Mouse (Mus musculus) midbrain, embryonic 13.5 days (tissue): ENCODE data around the gene Acot11. TPM values are rescaled to one million over a fixed set of nuclear protein-coding genes. Genes with fewer than 3 reads are reported as not detected.
A peak's percentile ranks its signal among the peaks of the same experiment; 100 is the strongest.
"Not testable (repeated sequence)": the region's sequence is repeated elsewhere in the genome, so short reads cannot be mapped to it uniquely, and the experiment has no call there.

Experiments
- ATAC-seq: fragments of 200-750 bp; cut with Nextera tagmentation; 2 replicates; pipeline ENCODE4 v1.8.0; 2017; ENCODE audit warnings: mild to moderate bottlenecking, moderate TSS enrichment, moderate library complexity
- H3K27ac ChIP-seq: fragments of 300-500 bp; sonication (generic); 2 replicates; pipeline ENCODE4 v1.5.1; 2015; ENCODE audit warnings: inconsistent platforms, mild to moderate bottlenecking, moderate library complexity
- H3K27me3 ChIP-seq: fragments of 300-500 bp; sonication (generic); 2 replicates; pipeline ENCODE4 v1.6.1; 2015; ENCODE audit warnings: mild to moderate bottlenecking, inconsistent platforms
- H3K36me3 ChIP-seq: fragments of 300-500 bp; sonication (generic); 2 replicates; pipeline ENCODE4 v1.6.1; 2015; ENCODE audit warnings: mild to moderate bottlenecking, inconsistent platforms
- H3K4me1 ChIP-seq: fragments of 300-500 bp; sonication (generic); replicated peaks from 2 replicates; pipeline ENCODE4 v1.6.1; 2015; ENCODE audit warnings: inconsistent platforms
- H3K4me2 ChIP-seq: fragments of 300-500 bp; sonication (generic); replicated peaks from 2 replicates; pipeline ENCODE4 v1.6.1; 2015; ENCODE audit warnings: moderate library complexity, mild to moderate bottlenecking, inconsistent platforms
- H3K4me3 ChIP-seq: fragments of 300-500 bp; sonication (generic); replicated peaks from 2 replicates; pipeline ENCODE4 v1.5.1; 2015; ENCODE audit warnings: mild to moderate bottlenecking, inconsistent platforms
- H3K9ac ChIP-seq: fragments of 300-500 bp; sonication (generic); replicated peaks from 2 replicates; pipeline ENCODE4 v1.6.1; 2015; ENCODE audit warnings: mild to moderate bottlenecking, inconsistent platforms
- H3K9me3 ChIP-seq: fragments of 300-500 bp; sonication (generic); 2 replicates; pipeline ENCODE4 v1.6.1; 2016; ENCODE audit warnings: mild to moderate bottlenecking, inconsistent platforms
- WGBS: fragments of 180-500 bp; shearing (Covaris S2); methylation state at CpG from one replicate; pipeline ENCODE4 v1.1.7; 2015; 5-methylcytosine and 5-hydroxymethylcytosine counted together
- polyA plus RNA-seq: library from polyadenylated mRNA; unstranded; fragments of >200 nt; fragmentation: Nextera tagmentation; extraction: Ambion mirVana; gene quantifications from 2 replicates; pipeline ENCODE4 v1.2.1, GENCODE M21; 2015

Gene Acot11
- polyA plus RNA-seq, 1 experiment from 2014 or later: 1.00 TPM

GRCm38 (mm10) chr4:106805890-106806289, 1.1 kb upstream of the Acot11 start:
- WGBS: 46% methylated on average over 2 of the region's 2 CpGs
- Histone ChIP-seq H3K4me2 (no peak overlapping the region), H3K4me3 (no peak overlapping the region)

DNA sequence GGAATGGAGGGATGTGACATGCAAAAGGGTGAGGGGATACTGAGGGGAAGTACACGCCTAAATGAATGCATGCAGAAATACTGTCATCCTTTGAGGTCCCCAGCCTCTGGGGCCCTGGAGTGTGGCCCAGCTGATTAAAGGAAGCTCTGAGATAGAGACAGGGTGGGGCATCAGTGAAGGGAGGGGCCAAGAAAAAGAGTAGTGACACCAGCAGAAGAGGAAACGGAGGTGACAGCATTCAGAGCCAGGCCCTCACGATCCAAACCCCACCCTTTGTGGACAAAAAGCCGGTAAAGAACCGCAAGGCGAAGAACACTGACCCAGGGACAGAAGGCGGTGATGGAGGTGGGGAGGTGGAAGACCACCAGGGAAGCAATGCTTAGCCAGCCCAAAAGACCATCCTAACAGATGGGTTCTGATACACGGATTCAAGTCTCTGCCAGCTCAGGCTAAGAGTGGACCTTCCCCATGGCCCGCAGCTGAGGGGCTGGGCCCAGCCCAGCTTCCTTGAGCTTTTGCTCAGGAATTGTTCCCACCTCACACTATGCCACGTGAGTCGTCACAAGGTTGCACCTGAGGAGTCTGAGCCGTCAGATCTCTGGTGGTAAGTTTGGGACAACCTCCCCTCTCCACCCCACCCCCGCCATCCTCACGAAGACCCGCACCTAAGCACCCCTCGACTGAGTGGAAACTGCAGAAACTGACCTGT, 443 bp downstream of the Acot11 start:
- H3K4me3 ChIP-seq: no peak overlapping the region
- H3K27ac ChIP-seq: no peak overlapping the region
- no peaks in the 10 kb centered on the region for H3K9me3 ChIP-seq
- peaks cover 14% of the 10 kb centered on the region for H3K4me1 ChIP-seq
- H3K27me3 ChIP-seq: peaks cover 10% of the 10 kb centered on the region
- 42% methylated on average over 16 of the region's 16 CpGs for WGBS
- peak; percentile 28 for ATAC-seq
- H3K4me2 ChIP-seq: peak overlapping the region; percentile 35
- H3K36me3 ChIP-seq: no peaks in the 10 kb centered on the region
- no peak overlapping the region; the same call in 1 of the 2 replicates for H3K9ac ChIP-seq

More at GRCm38 (mm10) chr4:106805890-106806289, 1.1 kb upstream of the Acot11 start:
- no peaks in the 10 kb centered on the region; the same call in 1 of the 2 replicates for H3K9me3 ChIP-seq
- ATAC-seq: no peak
- H3K9ac ChIP-seq: no peak overlapping the region
- no peak overlapping the region for H3K27ac ChIP-seq
- peaks cover 10% of the 10 kb centered on the region for H3K27me3 ChIP-seq
- no peaks in the 10 kb centered on the region for H3K36me3 ChIP-seq
- peaks cover 8% of the 10 kb centered on the region for H3K4me1 ChIP-seq

GRCm38 (mm10) chr4:106803781-106804180, 1.0 kb downstream of the Acot11 start:
- H3K4me1 ChIP-seq: peaks cover 14% of the 10 kb centered on the region
- H3K9me3 ChIP-seq: no peaks in the 10 kb centered on the region
- no peaks in the 10 kb centered on the region for H3K36me3 ChIP-seq
- H3K4me2 ChIP-seq: no peak overlapping the region
- no peak overlapping the region for H3K27ac ChIP-seq
- 81% methylated on average over 4 of the region's 4 CpGs for WGBS
- no peak for ATAC-seq
- H3K27me3 ChIP-seq: peaks cover 10% of the 10 kb centered on the region
- no peak overlapping the region for H3K4me3 ChIP-seq
- H3K9ac ChIP-seq: no peak overlapping the region

- peaks cover 10% of the 10 kb centered on the region for H3K4me1 ChIP-seq
- H3K27me3 ChIP-seq: peaks cover 10% of the 10 kb centered on the region
- H3K9me3 ChIP-seq: no peaks in the 10 kb centered on the region
- peak overlapping the region; percentile 38 for H3K4me2 ChIP-seq
- H3K4me3 ChIP-seq: no peak overlapping the region; the same call in 1 of the 2 replicates
- WGBS: 10% methylated on average over 15 of the region's 15 CpGs
- H3K9ac ChIP-seq: 0 out of 2 replicates have a peak overlapping the region, but pooled peaks have one; percentile 28
- peak; percentile 71 for ATAC-seq
- no peak overlapping the region for H3K27ac ChIP-seq
- no peaks in the 10 kb centered on the region for H3K36me3 ChIP-seq
Observed at GRCm38 (mm10) chr4:106799772-106800336, 4.9 kb downstream of the Acot11 start.

DNA sequence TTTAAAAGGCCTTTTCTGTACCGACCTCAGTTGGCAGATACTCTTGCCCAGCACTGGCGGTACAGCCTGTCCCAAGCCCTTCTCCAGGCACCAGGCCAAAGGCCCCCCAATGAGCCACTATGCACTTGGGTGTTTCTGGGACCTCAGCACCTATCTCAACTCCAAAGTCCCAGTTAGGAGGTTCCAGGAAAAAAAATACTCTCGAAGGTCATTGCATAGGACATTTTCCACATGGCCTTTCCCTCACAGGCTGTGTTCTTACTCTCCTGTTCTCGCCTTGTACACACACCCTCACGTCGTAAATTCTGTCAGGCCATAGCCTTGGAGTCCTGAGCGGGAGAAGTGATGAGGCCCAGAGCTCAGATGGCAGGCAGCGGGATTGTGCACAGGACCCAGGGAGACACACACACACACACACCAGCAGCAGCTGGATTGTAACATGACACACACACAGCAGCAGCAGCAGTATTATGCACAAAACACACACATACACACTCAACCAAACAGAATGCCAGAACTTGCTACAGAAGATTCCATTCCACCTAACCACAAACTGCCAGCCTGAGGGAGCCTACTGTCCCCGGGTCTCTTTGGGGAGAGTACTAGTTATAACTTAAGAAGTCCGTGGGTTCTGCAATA, 5.8 kb downstream of the Acot11 start:
- no peak for ATAC-seq
- no peaks in the 10 kb centered on the region for H3K9me3 ChIP-seq
- H3K36me3 ChIP-seq: no peaks in the 10 kb centered on the region
- H3K9ac ChIP-seq: no peak overlapping the region
- H3K4me3 ChIP-seq: no peak overlapping the region
- H3K27ac ChIP-seq: no peak overlapping the region
- WGBS: 72% methylated on average over 10 of the region's 10 CpGs
- peaks cover 5% of the 10 kb centered on the region; the same call in 1 of the 2 replicates for H3K27me3 ChIP-seq
- peaks cover 6% of the 10 kb centered on the region for H3K4me1 ChIP-seq
- no peak overlapping the region for H3K4me2 ChIP-seq

DNA sequence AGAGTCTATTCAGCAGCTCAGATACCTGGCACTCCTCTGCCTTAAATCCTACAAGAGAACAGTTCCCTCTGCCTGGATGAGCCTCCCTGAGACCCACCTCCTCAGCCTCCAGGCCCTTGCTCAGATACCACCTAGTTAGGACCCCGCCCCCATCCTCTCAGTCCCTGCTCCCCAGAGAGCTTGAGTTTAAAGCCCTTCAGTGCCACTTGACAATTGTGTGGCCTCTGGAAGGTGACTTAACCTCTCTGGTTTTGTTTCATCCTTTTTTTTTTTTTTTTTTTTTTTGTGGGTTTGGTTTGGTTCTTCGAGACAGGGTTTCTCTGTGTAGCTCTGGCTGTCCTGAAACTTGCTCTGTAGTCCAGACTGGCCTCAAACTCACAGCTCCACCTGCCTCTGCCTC, 9.5 kb downstream of the Acot11 start:
- peaks cover 6% of the 10 kb centered on the region for H3K4me1 ChIP-seq
- no peaks in the 10 kb centered on the region for H3K27me3 ChIP-seq
- no peak overlapping the region for H3K4me2 ChIP-seq
- no peaks in the 10 kb centered on the region for H3K36me3 ChIP-seq
- H3K4me3 ChIP-seq: no peak overlapping the region
- 79% methylated on average over 2 of the region's 2 CpGs for WGBS
- H3K9ac ChIP-seq: no peak overlapping the region
- ATAC-seq: no peak
- H3K9me3 ChIP-seq: no peaks in the 10 kb centered on the region
- H3K27ac ChIP-seq: no peak overlapping the region

GRCm38 (mm10) chr4:106794247-106794646, 10.6 kb downstream of the Acot11 start:
- Histone ChIP-seq H3K4me1 (peaks cover 4% of the 10 kb centered on the region; the same call in 1 of the 2 replicates), H3K9me3 (no peaks in the 10 kb centered on the region), H3K36me3 (no peaks in the 10 kb centered on the region), H3K27me3 (no peaks in the 10 kb centered on the region), H3K9ac (no peak overlapping the region), H3K27ac (no peak overlapping the region), H3K4me3 (no peak overlapping the region), H3K4me2 (no peak overlapping the region)
- ATAC-seq: no peak
- 90% methylated on average over 7 of the region's 7 CpGs for WGBS

DNA sequence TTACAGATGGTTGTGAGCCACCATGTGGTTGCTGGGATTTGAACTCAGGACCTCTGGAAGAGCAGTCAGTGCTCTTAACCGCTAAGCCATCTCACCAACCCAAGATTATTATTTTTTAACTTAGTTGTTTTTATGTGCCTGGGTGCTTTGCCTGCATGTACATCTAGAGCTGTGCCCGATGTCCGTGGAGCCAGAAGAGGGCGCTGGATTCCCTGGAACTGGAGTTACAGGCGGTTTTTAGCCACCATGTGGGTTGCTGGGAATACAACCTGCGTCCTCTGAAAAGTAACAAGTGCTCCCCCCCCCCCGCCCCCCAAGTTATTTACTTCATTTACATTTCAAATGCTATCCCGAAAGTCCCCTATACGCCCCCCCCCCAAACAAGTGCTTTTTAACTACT, 11.0 kb downstream of the Acot11 start:
- H3K4me2 ChIP-seq, H3K27me3 ChIP-seq, H3K9ac ChIP-seq, H3K36me3 ChIP-seq, H3K27ac ChIP-seq, ATAC-seq, H3K4me1 ChIP-seq, H3K4me3 ChIP-seq, H3K9me3 ChIP-seq: not testable (repeated sequence)
- 93% methylated on average over 9 of the region's 9 CpGs for WGBS

- ATAC-seq: no peak
- Histone ChIP-seq H3K4me3 (no peak overlapping the region), H3K4me2 (no peak overlapping the region), H3K9me3 (no peaks in the 10 kb centered on the region), H3K27me3 (no peaks in the 10 kb centered on the region), H3K27ac (no peak overlapping the region), H3K9ac (no peak overlapping the region), H3K36me3 (no peaks in the 10 kb centered on the region), H3K4me1 (peaks cover 14% of the 10 kb centered on the region)
Observed at GRCm38 (mm10) chr4:106792276-106792675, 12.5 kb downstream of the Acot11 start.

DNA sequence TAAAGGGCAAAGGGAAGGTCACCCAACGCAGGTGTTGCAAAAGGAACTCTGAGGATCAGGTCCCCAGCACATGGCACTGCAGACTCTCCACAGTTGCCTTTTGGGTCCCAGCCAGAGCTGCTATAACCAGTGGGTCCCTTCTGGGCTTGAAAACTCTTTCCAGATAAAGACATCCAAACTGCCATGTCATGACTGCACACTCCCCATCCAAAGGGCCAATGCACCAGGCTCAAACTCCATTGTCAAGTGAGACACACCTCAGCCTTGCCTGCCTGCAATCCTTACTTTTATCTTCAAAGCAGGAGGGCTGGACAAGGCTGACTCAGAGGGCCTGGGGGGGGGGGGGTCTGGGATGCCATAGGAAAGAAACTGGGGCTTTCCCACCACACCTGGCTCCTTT, 13.9 kb downstream of the Acot11 start:
- Histone ChIP-seq H3K4me3 (no peak overlapping the region), H3K4me2 (no peak overlapping the region), H3K9me3 (no peaks in the 10 kb centered on the region), H3K27ac (no peak overlapping the region), H3K4me1 (peaks cover 27% of the 10 kb centered on the region), H3K36me3 (no peaks in the 10 kb centered on the region), H3K9ac (no peak overlapping the region), H3K27me3 (no peaks in the 10 kb centered on the region)
- WGBS: 80% methylated on average over 1 of the region's 1 CpGs
- no peak for ATAC-seq

DNA sequence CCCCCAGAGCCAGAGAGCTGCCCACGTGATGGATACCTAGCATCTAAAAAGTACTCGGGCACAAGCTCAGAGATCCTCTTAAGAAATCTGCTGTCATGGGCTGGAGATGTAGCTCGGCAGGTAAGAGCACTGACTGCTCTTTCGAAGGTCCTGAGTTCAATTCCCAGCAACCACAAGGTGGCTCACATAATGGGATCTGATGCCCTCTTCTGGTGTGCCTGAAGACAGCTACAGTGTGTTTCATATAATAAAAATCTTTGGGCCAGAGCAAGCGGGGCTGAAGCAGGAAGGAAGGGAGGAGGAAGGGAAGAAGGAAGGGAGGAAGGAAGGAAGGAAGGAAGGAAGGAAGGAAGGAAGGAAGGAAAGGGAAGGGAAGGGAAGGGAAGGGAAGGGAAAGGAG, 14.6 kb downstream of the Acot11 start:
- not testable (repeated sequence) for H3K36me3 ChIP-seq, H3K9ac ChIP-seq, H3K9me3 ChIP-seq, ATAC-seq, H3K4me2 ChIP-seq, H3K4me3 ChIP-seq, H3K27me3 ChIP-seq, H3K27ac ChIP-seq
- peaks cover 34% of the 10 kb centered on the region for H3K4me1 ChIP-seq
- WGBS: 81% methylated on average over 5 of the region's 5 CpGs

- ATAC-seq: no peak
- H3K36me3 ChIP-seq: no peaks in the 10 kb centered on the region
- H3K4me1 ChIP-seq: peaks cover 38% of the 10 kb centered on the region
- H3K27me3 ChIP-seq: no peaks in the 10 kb centered on the region
- H3K27ac ChIP-seq: no peak overlapping the region
- WGBS: 72% methylated on average over 9 of the region's 9 CpGs
- H3K4me2 ChIP-seq: no peak overlapping the region
- no peak overlapping the region for H3K4me3 ChIP-seq
- no peak overlapping the region for H3K9ac ChIP-seq
- H3K9me3 ChIP-seq: no peaks in the 10 kb centered on the region
Observed at GRCm38 (mm10) chr4:106789705-106790104, 15.1 kb downstream of the Acot11 start.
